ENCODE assay signal across 9 mouse cellular contexts in the genomic region with DNA sequence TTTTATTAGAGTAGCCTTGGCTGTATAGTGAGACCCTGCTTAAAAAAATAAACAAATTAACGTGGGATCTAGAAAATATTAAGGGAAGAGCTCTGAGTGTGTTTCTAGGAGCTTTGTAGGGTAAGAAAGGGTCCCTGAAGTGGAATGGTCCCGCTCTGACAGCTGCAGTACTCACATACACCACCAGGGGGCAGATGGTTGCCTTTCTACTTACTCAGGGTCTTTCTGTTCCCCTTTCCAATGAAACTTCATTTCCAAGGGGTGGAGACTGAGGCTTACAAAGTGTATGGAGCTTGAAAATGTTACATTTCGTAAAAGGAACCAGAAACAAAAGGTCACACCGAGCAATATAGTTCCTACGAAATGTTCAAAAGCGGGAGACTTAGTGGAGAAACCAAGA. TPM values are rescaled to one million over a fixed set of nuclear protein-coding genes. Genes with fewer than 3 reads are reported as not detected.
DNase-seq lines count a peak whose midpoint lies in the region; ATAC-seq and TF ChIP-seq lines count a peak whose summit lies in the region.
"Had no signal": no experiment of that assay in that cellular context is flagged by ENCODE, and none has a peak within 500 bp of the region (broad histone marks: within the 10 kb centered on the region; RNA-seq: fewer than 3 reads in every experiment).

No protein-coding gene starts in this region.

- DNase-seq in CD4-positive, CD25-positive, alpha-beta regulatory T cell, adult 2 months (ENCODE audit: low read depth, low spot score) = peak; percentile 80
- DNase-seq in cerebellum, postnatal 10 days = peak; percentile 88 to 93
- peak; percentile 58 to 72 for DNase-seq in gastrocnemius, postnatal 4 days (ENCODE audit: low spot score in 2 of 2)
- peak; percentile 92 to 93 for DNase-seq in layer of hippocampus, postnatal 10 days (ENCODE audit: low spot score in 2 of 2)
- DNase-seq in lung, postnatal 10 days = peak; percentile 89

- peak; percentile 94 for TF ChIP-seq CTCF in E14TG2a.4 (conservative IDR thresholded peaks at IDR 0.05; ENCODE audit: low read length)
- peak; percentile 71; the same call in 1 of the 2 replicates for TF ChIP-seq CTCF in small intestine, adult 2 months (IDR thresholded peaks at IDR 0.05; ENCODE audit: extremely low read depth, insufficient read length, insufficient replicate concordance, low read depth, low read length)

- peaks cover 81% of the 10 kb centered on the region for H3K4me1 ChIP-seq in E14TG2a.4 (replicated peaks; ENCODE audit: low read depth, low read length)
- H3K4me1 ChIP-seq in small intestine, adult 2 months (ENCODE audit: control insufficient read depth, insufficient read depth, insufficient read length, low read length) = peaks cover 15% of the 10 kb centered on the region

- no peak for ATAC-seq in CD4-positive, CD25-positive, alpha-beta regulatory T cell, adult 4 months

- H3K9me3 ChIP-seq in E14TG2a.4 (ENCODE audit: low read length) = no peaks in the 10 kb centered on the region
- H3K9me3 ChIP-seq: neural tube, embryonic 12.5 days had no signal

- H3K27me3 ChIP-seq in E14TG2a.4 (ENCODE audit: insufficient read depth, low read length) = peaks cover 24% of the 10 kb centered on the region
- no peaks in the 10 kb centered on the region for H3K27me3 ChIP-seq in small intestine, adult 2 months (ENCODE audit: control insufficient read depth, insufficient read depth, low read length)

- no peaks in the 10 kb centered on the region; the same call in 1 of the 2 replicates for H3K36me3 ChIP-seq in E14TG2a.4 (ENCODE audit: insufficient read depth, low read length)
- no peaks in the 10 kb centered on the region for H3K36me3 ChIP-seq in small intestine, adult 2 months (ENCODE audit: control insufficient read depth, insufficient read depth, low read length)
- H3K36me3 ChIP-seq: neural tube, embryonic 12.5 days had no signal

- no peak for TF ChIP-seq POLR2A in small intestine, adult 2 months (IDR thresholded peaks at IDR 0.05; ENCODE audit: low read depth, low read length)

- 15% methylated on average over 6 of the region's 6 CpGs for WGBS in small intestine, adult 2 months

- H3K4me3 ChIP-seq in E14TG2a.4 (replicated peaks; ENCODE audit: low read length) = no peak overlapping the region
- no peak overlapping the region for H3K4me3 ChIP-seq in small intestine, adult 2 months (ENCODE audit: low read depth, low read length)
- H3K4me3 ChIP-seq: neural tube, embryonic 12.5 days had no signal

- H3K27ac ChIP-seq in small intestine, adult 2 months (ENCODE audit: insufficient read depth, low read depth, low read length) = no peak overlapping the region
- H3K27ac ChIP-seq: neural tube, embryonic 12.5 days had no signal

RNA-seq across cellular contexts. Expression of a gene that starts 1.6 kb away (rescaled TPM):
- polyA plus RNA-seq in CD4-positive, CD25-positive, alpha-beta regulatory T cell, adult 4 months (2017; shearing (Covaris generic)) = not detected
- total RNA-seq in gastrocnemius, postnatal 4 days (2021) = under 1 TPM; 0.65 to 0.83 TPM
- 1 to 10 TPM in 1 of 2 experiments, under 1 TPM in 1; 0.69 to 1.1 TPM for total RNA-seq in layer of hippocampus, postnatal 10 days (2021)
- polyA plus RNA-seq in small intestine, adult 2 months (2012; rRNA removed) = 6.5 and 12.0 TPM in 2 replicates

RNA-seq across cellular contexts. Expression of a gene that starts 2.9 kb away (rescaled TPM):
- 1 to 10 TPM in 1 of 2 experiments, under 1 TPM in 1; 0.91 to 1.3 TPM for polyA plus RNA-seq in CD4-positive, CD25-positive, alpha-beta regulatory T cell, adult 4 months (2017; shearing (Covaris generic))
- total RNA-seq in gastrocnemius, postnatal 4 days (2021) = 10 to 100 TPM; 18.9 to 20.5 TPM
- total RNA-seq in layer of hippocampus, postnatal 10 days (2021) = 100 to 1,000 TPM; 115 to 132 TPM
- 11.6 and 27.4 TPM in 2 replicates for polyA plus RNA-seq in small intestine, adult 2 months (2012; rRNA removed)

RNA-seq across cellular contexts. Expression of a gene that starts 46.7 kb away (rescaled TPM):
- polyA plus RNA-seq in CD4-positive, CD25-positive, alpha-beta regulatory T cell, adult 4 months (2017; shearing (Covaris generic)) = under 1 TPM; 0.37 to 0.86 TPM
- total RNA-seq in gastrocnemius, postnatal 4 days (2021) = 1 to 10 TPM; 1.9 to 2.3 TPM
- 1 to 10 TPM; 6.9 to 8.2 TPM for total RNA-seq in layer of hippocampus, postnatal 10 days (2021)
- polyA plus RNA-seq in small intestine, adult 2 months (2012; rRNA removed) = 11.9 and 24.9 TPM in 2 replicates

RNA-seq across cellular contexts. Expression of a gene that starts 46.7 kb away (rescaled TPM):
- 10 to 100 TPM; 45.8 to 50.7 TPM for polyA plus RNA-seq in CD4-positive, CD25-positive, alpha-beta regulatory T cell, adult 4 months (2017; shearing (Covaris generic))
- total RNA-seq in gastrocnemius, postnatal 4 days (2021) = 10 to 100 TPM; 27.3 to 30.6 TPM
- total RNA-seq in layer of hippocampus, postnatal 10 days (2021) = 10 to 100 TPM; 22.3 to 24.6 TPM
- polyA plus RNA-seq in small intestine, adult 2 months (2012; rRNA removed) = 56.3 and 120 TPM in 2 replicates

RNA-seq across cellular contexts. Expression of a gene that starts 56.1 kb away (rescaled TPM):
- polyA plus RNA-seq in CD4-positive, CD25-positive, alpha-beta regulatory T cell, adult 4 months (2017; shearing (Covaris generic)) = not detected
- total RNA-seq in gastrocnemius, postnatal 4 days (2021) = under 1 TPM; 0.10 to 0.12 TPM
- total RNA-seq in layer of hippocampus, postnatal 10 days (2021) = 1 to 10 TPM in 1 of 2 experiments, under 1 TPM in 1; 0.94 to 1.0 TPM
- 0.23 and 0.43 TPM in 2 replicates for polyA plus RNA-seq in small intestine, adult 2 months (2012; rRNA removed)

Comparison
In these comparisons a context has a peak if more than half of its experiments do, and no peak if none do; other contexts are left out.
1. RNA of a gene that starts 2.9 kb away (total RNA-seq): 115 to 132 TPM in layer of hippocampus, postnatal 10 days; 18.9 to 20.5 TPM in gastrocnemius, postnatal 4 days; every median in the first group is over 4 times any median in the second.
2. Peak in every context shown above with its lines, with median percentiles within 50 percentile points of each other: DNase-seq.